Mouse (Mus musculus) myocyte (in vitro differentiated cells): Measurements from ENCODE around the gene Arl8a. TPM values are rescaled to one million over a fixed set of nuclear protein-coding genes. Genes with fewer than 3 reads are reported as not detected.
"Not testable (repeated sequence)": the region's sequence is repeated elsewhere in the genome, so short reads cannot be mapped to it uniquely, and the experiment has no call there.

ENCODE experiments used
- H3K27me3 ChIP-seq: one replicate; pipeline ENCODE4 v1.6.1; 2011; ENCODE audit not compliant: control insufficient read depth, insufficient read depth, insufficient read length
- H3K36me3 ChIP-seq: one replicate; pipeline ENCODE4 v1.6.1; 2011; ENCODE audit not compliant: control insufficient read depth, insufficient read depth
- H3K4me2 ChIP-seq: one replicate; pipeline ENCODE4 v1.6.1; 2011; ENCODE audit warnings: low read depth, control low read depth
- H3K4me3 ChIP-seq: one replicate; pipeline ENCODE4 v1.5.1; 2011; ENCODE audit warnings: mild to moderate bottlenecking, control low read depth, moderate library complexity
- H3K79me2 ChIP-seq: one replicate; pipeline ENCODE4 v1.6.1; 2011; ENCODE audit not compliant: control insufficient read depth, insufficient read depth
- H3ac ChIP-seq: one replicate; pipeline ENCODE4 v1.6.1; 2011; ENCODE audit not compliant: control insufficient read depth, insufficient read length
- CEBPB ChIP-seq: IDR thresholded peaks from 2 replicates; pipeline ENCODE4 v1.6.1; 2011; ENCODE audit warnings: mild to moderate bottlenecking, moderate library complexity; ENCODE audit not compliant: poor library complexity, insufficient read depth, severe bottlenecking
- E2F4 ChIP-seq: IDR thresholded peaks from one replicate; pipeline ENCODE4 v1.6.1; 2011; ENCODE audit warnings: mild to moderate bottlenecking, control low read depth, moderate library complexity; ENCODE audit not compliant: insufficient read depth
- MAX ChIP-seq: IDR thresholded peaks from one replicate; pipeline ENCODE4 v1.6.1; 2011; ENCODE audit warnings: low read depth, mild to moderate bottlenecking, control low read depth
- MYOD1 ChIP-seq, 3 experiments: IDR thresholded peaks; one replicate each; pipeline ENCODE4 v1.6.1; 2011; ENCODE audit warnings: control low read depth in 2 of 3, low read depth in 2 of 3, mild to moderate bottlenecking in 2 of 3, moderate library complexity in 1 of 3; ENCODE audit not compliant: insufficient read length in 2 of 3, control insufficient read depth in 1 of 3
- MYOG ChIP-seq, 3 experiments: IDR thresholded peaks; one replicate each; pipeline ENCODE4 v1.6.1; 2011; ENCODE audit warnings: control low read depth in 2 of 3, low read depth in 2 of 3, mild to moderate bottlenecking in 2 of 3; ENCODE audit not compliant: insufficient read length in 2 of 3, control insufficient read depth in 1 of 3, insufficient read depth in 1 of 3
- POLR2A ChIP-seq: IDR thresholded peaks from one replicate; pipeline ENCODE4 v1.6.1; 2011; ENCODE audit warnings: low read depth, mild to moderate bottlenecking, control low read depth, moderate library complexity; ENCODE audit not compliant: insufficient read length
- POLR2AphosphoS2 ChIP-seq: IDR thresholded peaks from one replicate; pipeline ENCODE4 v1.6.1; 2011; ENCODE audit warnings: low read depth, control low read depth; ENCODE audit not compliant: insufficient read length
- REST ChIP-seq: IDR thresholded peaks from one replicate; pipeline ENCODE4 v1.6.1; 2011; ENCODE audit warnings: mild to moderate bottlenecking, control low read depth, moderate library complexity; ENCODE audit not compliant: insufficient read depth, insufficient read length
- SRF ChIP-seq: IDR thresholded peaks from one replicate; pipeline ENCODE4 v1.6.1; 2011; ENCODE audit warnings: low read depth; ENCODE audit not compliant: control insufficient read depth, insufficient read length
- TCF12 ChIP-seq: IDR thresholded peaks from one replicate; pipeline ENCODE4 v1.6.1; 2011; ENCODE audit warnings: mild to moderate bottlenecking, control low read depth; ENCODE audit not compliant: poor library complexity, insufficient read depth, severe bottlenecking
- TCF3 ChIP-seq: IDR thresholded peaks from one replicate; pipeline ENCODE4 v1.6.1; 2011; ENCODE audit warnings: low read depth, control low read depth; ENCODE audit not compliant: insufficient read length
- USF1 ChIP-seq: IDR thresholded peaks from one replicate; pipeline ENCODE4 v1.6.1; 2011; ENCODE audit warnings: low read depth, mild to moderate bottlenecking, control low read depth, moderate library complexity
- polyA plus RNA-seq: library from polyadenylated mRNA; unstranded; fragments of >200 nt; fragmentation: generic; extraction: Trizol; gene quantifications from one replicate; pipeline ENCODE4 v1.2.1, GENCODE M21; 2012; ENCODE audit warnings: missing spikeins

Gene Arl8a
- polyA plus RNA-seq, 1 experiment, result 61.2 TPM

DNA sequence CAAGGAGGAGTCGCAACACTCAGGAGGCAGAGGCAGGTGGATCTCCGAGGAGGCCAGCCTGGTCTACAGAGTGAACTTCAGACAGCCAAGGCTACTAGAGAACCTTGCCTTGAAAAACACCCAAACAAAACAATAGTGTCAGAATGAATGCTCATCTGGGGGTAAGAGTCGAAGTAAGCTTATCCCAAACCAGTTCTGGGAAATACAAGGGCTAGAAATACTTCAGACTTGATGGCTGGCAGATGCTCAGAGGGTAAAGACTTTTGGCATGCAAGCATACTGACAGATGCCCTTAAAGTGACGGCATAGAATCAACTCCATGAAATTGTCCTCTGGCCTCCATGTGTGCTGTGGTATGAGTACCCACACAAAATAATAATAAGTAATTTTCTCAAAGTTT is 42.6 kb downstream of the Arl8a start:
- TF ChIP-seq SRF (no peak), TCF3 (no peak), POLR2AphosphoS2 (no peak)
- H3ac ChIP-seq, result no peak overlapping the region
- no peak overlapping the region for H3K4me3 ChIP-seq
- no peaks in the 10 kb centered on the region for H3K27me3 ChIP-seq
- H3K79me2 ChIP-seq, result no peaks in the 10 kb centered on the region
- no peak overlapping the region for H3K4me2 ChIP-seq
- no peaks in the 10 kb centered on the region for H3K36me3 ChIP-seq

GRCm38 (mm10) chr1:135194335-135194734 is 47.7 kb downstream of the Arl8a start:
- H3ac ChIP-seq, H3K4me2 ChIP-seq, H3K27me3 ChIP-seq, H3K36me3 ChIP-seq, H3K79me2 ChIP-seq, H3K4me3 ChIP-seq: not testable (repeated sequence)

GRCm38 (mm10) chr1:135195907-135196440 is 49.4 kb downstream of the Arl8a start:
- TF ChIP-seq MYOG (IDR thresholded peaks at IDR 0.05; ENCODE audit: control insufficient read depth in 1 of 3, insufficient read depth in 1 of 3, insufficient read length in 2 of 3, low read depth in 2 of 3), result peak in 1 of 3 experiments; percentile 24
- no peak for TF ChIP-seq REST
- Histone ChIP-seq H3K4me3 (no peak overlapping the region), H3K4me2 (no peak overlapping the region), H3ac (no peak overlapping the region), H3K27me3 (no peaks in the 10 kb centered on the region), H3K36me3 (no peaks in the 10 kb centered on the region), H3K79me2 (no peaks in the 10 kb centered on the region)

DNA sequence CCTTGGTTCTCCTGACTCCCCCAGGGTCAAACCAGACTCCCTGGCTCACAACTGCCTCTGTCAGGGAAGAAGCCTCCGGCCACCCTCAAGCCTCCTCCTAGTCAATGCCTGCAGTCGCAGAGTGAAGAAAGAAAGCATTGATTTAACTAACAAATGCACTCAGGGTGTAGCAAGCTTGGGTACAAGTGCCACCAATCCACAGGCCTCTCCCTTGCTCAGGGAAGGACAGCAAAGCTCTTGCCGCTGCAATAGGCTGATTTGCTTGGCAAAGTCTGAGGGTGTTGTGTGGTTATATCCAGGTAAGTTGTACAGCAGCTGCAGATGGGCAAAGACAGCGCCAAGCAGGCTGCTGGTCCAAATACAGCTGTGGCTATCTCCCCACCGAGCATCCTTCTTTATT is 51.8 kb downstream of the Arl8a start:
- Histone ChIP-seq H3K36me3 (no peaks in the 10 kb centered on the region), H3K79me2 (no peaks in the 10 kb centered on the region), H3K27me3 (no peaks in the 10 kb centered on the region), H3K4me2 (no peak overlapping the region), H3ac (no peak overlapping the region), H3K4me3 (no peak overlapping the region)
- TF ChIP-seq MAX (no peak), TCF12 (no peak), SRF (no peak), CEBPB (no peak)

DNA sequence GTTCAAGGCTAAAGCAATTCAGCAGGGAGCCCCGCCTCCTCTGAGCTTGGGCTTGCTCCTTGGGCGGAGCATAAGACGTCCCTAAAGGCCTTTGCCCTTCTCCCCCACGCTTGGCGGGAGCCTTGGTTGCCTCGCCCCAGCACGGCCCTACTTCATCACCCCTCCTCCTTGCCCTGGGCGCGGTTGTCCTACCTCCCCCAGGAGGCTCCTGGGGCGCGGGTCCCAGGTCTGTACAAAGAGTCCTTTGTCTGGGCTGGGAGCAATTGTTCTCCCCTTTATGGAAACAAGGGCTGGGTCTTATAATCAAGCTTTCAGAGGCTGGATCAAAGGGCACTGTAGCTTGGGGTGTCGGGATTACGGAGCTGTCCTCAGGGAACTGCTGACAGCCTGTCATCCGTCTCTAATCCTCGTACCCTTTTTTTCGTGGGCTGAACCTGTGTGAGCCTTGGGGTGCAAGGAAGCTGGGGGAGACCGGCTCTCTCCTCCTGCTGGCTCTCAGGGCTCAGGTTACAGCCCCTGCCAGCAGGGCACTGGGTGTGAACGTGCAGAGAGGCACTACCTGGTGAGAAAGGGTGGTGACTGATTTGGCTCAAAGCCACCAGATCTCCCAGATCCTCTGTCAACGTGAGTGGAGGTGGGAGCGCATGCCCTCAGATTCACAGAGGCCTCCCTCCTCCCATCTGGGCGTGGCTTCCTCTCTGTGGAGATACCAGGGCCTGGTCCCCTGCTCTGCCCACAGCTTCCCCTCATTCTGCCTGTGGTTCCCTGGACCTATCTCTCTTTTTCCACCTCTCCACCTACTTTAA is 52.6 kb downstream of the Arl8a start:
- TF ChIP-seq MYOG (IDR thresholded peaks at IDR 0.05; ENCODE audit: control insufficient read depth in 1 of 3, insufficient read depth in 1 of 3, insufficient read length in 2 of 3, low read depth in 2 of 3) (no peak), E2F4 (no peak), TCF12 (no peak), SRF (no peak), TCF3 (no peak), MYOD1 (IDR thresholded peaks at IDR 0.05; ENCODE audit: control insufficient read depth in 1 of 3, insufficient read length in 2 of 3, low read depth in 2 of 3) (no peak), REST (no peak), USF1 (no peak), POLR2A (no peak), MAX (no peak), POLR2AphosphoS2 (no peak), CEBPB (no peak)
- Histone ChIP-seq H3K4me3 (no peak overlapping the region), H3K27me3 (no peaks in the 10 kb centered on the region), H3K4me2 (no peak overlapping the region), H3ac (no peak overlapping the region), H3K36me3 (no peaks in the 10 kb centered on the region), H3K79me2 (no peaks in the 10 kb centered on the region)

GRCm38 (mm10) chr1:135200400-135200799 is 53.8 kb downstream of the Arl8a start:
- TF ChIP-seq MYOG (IDR thresholded peaks at IDR 0.05; ENCODE audit: control insufficient read depth in 1 of 3, insufficient read depth in 1 of 3, insufficient read length in 2 of 3, low read depth in 2 of 3) (no peak), USF1 (no peak), MAX (no peak), CEBPB (no peak), TCF12 (no peak), E2F4 (no peak)
- H3K4me3 ChIP-seq, result no peak overlapping the region
- no peaks in the 10 kb centered on the region for H3K27me3 ChIP-seq
- no peaks in the 10 kb centered on the region for H3K36me3 ChIP-seq
- no peak overlapping the region for H3K4me2 ChIP-seq
- H3K79me2 ChIP-seq, result no peaks in the 10 kb centered on the region
- H3ac ChIP-seq, result no peak overlapping the region
